Mouse (Mus musculus) activated CD4-positive, CD25-positive, alpha-beta regulatory T cell, adult 4 months (primary cell): ENCODE data around the gene Gm11060. TPM values are rescaled to one million over a fixed set of nuclear protein-coding genes. Genes with fewer than 3 reads are reported as not detected.

Source experiments
- ATAC-seq: one replicate; pipeline ENCODE4 v1.8.0; 2017
- polyA plus RNA-seq, 2 experiments: library from polyadenylated mRNA; unstranded; fragments of 100-300 nt; shearing (Covaris generic); gene quantifications; one replicate each; pipeline ENCODE4 v1.2.1; 2017

The Gm11060 gene
- polyA plus RNA-seq, 2 experiments from 2014 or later = not detected

DNA sequence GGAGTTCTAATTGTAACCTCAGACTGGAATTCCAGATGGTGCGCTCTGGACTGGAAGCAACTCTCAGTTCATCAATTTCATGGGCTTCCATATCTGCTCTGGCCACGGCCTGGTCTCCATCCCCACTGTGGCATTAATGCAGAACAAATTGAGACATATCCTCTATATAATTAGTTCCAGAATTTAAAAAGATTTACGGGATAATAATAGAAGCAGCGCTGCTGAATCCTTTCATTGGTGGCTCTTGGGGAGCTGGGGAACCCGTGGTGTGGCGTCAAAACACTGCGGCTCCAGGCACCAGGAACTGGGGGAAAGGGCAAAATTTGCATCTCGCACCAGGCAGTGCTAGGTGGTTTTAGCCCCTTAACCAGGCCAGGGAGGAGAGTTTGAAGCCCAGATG lies 30.4 kb downstream of the Gm11060 start:
- ATAC-seq = no peak

GRCm38 (mm10) chr2:105122886-105123285 lies 31.1 kb downstream of the Gm11060 start:
- ATAC-seq = no peak

- no peak for ATAC-seq
Observed at GRCm38 (mm10) chr2:105123431-105123830, 31.6 kb downstream of the Gm11060 start.

DNA sequence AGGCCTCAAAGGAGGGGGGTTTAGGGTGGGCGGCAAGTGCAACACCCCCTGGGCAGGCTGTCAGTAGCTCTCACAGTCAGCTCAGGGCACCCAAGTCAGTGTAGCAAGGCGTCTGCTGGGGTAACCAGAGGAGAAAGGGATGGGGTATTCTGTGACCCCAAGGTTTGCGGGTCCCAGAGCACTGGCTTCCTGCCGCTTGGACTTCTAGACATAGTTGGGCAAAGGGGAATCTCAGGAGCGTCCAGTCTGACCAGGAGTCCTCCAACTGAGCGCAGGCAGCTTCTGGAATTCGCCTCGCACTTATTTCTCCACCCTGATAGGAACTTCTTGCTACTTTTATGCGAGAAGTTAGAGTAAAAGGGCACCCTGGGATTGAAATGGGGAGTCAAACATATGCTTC lies 32.1 kb downstream of the Gm11060 start:
- no peak for ATAC-seq

GRCm38 (mm10) chr2:105124391-105124790 lies 32.6 kb downstream of the Gm11060 start:
- no peak for ATAC-seq

GRCm38 (mm10) chr2:105125205-105125604 lies 33.4 kb downstream of the Gm11060 start:
- no peak for ATAC-seq

GRCm38 (mm10) chr2:105125641-105126040 lies 33.8 kb downstream of the Gm11060 start:
- no peak for ATAC-seq

- ATAC-seq = no peak
Observed at GRCm38 (mm10) chr2:105126279-105126678, 34.5 kb downstream of the Gm11060 start, which contains the start of gene Wt1. TSS of gene Wt1 (plus strand) at chr2:105126529.

- ATAC-seq = no peak
Observed at GRCm38 (mm10) chr2:105126691-105127530, 35.1 kb downstream of the Gm11060 start.

DNA sequence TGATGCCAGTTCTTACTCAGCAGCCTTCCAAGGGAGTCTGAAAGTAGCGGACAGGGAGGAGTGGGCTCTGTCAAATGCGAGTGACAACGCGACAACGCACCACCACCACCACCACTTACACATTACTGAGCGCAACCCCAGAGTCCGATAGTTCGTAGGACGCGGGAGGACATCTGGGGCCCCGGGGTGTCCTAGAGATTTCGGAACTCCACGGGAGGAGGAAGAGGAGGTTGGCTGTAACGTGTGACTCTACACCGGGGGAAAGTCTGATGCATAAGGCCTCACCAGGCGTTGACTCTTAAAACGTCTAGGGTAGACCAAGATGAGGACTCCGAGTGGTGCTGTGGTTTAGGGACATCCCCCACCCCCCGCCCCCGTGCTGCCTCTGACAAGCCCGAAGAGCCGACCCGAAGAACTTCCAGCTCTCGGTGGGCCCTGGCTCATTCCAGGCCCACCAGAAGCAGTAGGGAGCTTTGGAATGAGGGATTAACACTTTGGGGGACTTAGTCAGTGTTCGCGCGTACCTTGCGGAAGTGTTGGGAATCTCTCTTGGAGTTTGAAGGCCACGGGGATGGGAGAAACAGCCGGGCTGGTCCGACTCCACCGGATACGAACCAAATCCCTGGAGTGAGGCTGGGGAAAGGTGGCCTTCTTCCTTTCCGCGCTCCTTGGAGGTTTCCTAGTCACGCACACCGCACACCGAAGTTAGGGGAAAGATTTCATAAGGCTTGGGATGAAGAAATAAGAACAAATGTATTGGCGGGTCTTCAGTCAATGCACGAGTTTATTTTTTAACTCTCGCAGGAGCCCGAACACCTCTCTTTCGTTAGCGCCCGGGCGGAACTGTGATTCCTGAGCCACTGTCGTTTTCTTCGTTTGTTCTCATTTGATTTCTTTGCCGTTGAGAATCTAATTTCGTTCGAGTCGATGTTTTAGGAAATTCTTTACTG lies 36.0 kb downstream of the Gm11060 start:
- ATAC-seq = no peak

GRCm38 (mm10) chr2:105128564-105128963 lies 36.7 kb downstream of the Gm11060 start:
- ATAC-seq = no peak

GRCm38 (mm10) chr2:105130351-105131060 lies 38.7 kb downstream of the Gm11060 start:
- no peak for ATAC-seq

DNA sequence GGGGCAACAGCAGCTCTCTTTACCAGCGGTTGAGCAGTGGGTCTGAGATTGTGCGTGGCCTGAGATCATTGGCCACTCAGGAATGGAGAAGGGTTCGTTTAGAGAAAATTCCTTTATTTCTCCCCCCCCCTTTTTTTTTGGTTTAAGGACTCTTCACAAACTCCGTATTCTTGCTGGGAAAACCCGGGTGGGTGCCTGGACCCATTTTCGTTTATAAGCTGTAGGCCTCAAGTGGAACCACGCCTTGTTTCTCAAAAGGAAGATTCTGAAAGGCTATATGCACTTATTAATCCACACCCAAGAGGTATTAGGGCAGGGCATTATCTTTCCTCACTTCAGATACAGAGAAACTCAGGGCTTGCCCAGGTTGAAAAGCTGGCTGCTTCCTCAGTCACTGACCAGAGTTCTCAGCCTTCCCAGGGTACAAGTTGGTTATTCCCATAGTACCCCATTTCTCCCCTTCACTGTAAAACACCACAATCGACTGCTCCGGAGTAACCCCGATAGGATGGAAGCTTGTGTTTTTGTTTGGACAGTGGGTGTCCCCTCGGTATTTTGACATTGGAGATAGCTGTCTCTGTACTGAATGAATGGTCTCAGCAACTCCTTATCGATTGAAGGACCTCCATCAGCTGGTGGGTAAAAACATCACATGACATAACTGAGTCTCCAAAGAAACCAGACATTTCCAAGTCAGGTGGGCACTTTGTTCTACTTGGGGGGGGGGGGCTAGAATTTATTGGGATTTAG lies 39.4 kb downstream of the Gm11060 start:
- ATAC-seq = no peak

GRCm38 (mm10) chr2:105131811-105132100 lies 39.9 kb downstream of the Gm11060 start:
- no peak for ATAC-seq

DNA sequence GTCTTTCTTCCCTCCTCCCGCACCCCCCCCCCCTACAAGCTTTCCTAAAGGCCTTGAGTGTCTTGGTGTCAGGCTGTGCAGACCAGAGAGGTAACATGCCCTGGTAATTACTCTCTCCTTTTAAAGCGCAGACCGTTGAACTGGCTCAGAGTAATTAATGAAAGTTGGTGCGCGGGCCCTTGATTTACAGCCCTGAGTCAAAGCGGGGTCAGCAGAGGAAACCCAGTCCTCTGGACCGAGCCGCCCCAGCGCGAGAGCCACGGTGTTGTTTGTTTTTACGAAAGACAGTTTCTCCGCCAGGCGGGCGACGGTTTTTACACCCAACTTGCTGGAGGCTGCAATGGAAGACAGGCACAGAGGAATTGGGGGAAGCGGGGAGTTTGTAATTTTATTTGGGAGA lies 40.5 kb downstream of the Gm11060 start:
- no peak for ATAC-seq

DNA sequence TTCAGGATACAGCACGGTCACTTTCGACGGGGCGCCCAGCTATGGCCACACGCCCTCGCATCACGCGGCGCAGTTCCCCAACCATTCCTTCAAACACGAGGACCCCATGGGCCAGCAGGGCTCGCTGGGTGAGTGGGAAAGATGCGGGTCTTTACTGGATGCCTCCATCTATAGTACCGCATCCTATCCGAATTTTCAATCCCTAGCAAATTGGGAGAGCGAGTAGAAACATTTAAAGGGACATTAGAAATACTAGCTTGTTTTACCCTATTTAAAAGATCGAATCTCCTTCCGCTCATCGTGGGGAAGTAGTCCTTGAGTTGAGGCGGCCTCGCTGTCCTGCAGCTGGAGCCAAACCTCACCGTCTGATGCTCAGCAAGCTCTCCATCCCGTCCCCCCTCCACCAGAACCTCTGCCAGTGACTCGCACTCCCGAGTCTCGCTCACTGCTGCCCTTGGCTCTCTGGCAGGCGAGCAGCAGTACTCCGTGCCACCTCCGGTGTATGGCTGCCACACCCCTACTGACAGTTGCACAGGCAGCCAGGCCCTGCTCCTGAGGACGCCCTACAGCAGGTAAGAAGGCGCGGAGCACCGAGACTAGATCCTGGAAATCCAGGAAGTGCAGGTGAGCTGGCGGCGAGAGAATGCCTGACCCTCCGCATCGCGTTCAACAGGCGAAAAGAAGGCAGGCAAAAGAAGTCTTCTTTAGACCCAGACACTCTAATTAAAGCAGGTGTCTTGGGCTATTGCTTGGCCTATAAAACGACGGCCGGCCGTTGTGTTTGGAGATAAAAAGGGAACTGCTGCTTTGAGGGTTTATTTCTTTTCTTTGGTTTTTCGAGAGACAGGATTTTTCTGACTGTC lies 41.3 kb downstream of the Gm11060 start:
- ATAC-seq = no peak

DNA sequence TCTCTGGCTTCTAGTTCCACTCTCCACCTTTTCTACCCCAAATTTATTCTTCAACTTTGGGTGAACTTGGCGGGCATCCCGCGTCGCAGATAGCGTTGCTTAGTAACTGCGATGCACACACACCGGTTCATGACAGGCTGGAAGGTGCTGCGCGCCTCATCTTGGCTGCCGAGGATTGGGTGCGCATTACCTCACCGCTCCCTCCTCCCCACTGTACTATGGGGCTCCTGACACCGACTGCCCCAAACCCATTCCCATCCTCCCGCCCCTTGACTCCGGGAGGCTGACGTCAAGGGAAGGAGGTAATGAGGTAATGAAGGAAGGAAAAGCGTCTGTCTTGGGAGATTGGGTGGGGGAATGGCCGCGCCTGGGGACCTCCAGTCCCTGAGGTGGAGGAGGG lies 42.5 kb downstream of the Gm11060 start:
- ATAC-seq = no peak

DNA sequence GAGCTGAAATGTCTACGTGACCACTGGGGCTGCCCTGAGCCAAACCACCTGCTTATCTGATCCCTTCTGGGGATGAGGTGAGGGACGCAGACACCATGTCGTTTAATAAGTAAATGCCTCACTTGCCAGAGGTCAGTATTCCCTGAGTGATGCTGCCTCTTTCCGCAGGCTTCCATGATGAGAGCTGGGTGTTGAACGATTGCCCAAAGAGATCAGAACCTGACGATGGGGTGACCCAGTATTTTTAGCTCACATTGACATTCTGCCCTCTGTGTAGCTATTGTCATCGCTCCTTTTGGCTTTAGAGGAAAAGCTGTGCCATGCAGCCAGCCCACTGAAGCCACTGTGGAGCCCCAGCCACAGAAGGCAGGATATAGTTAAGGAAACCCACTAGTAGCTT lies 47.7 kb downstream of the Gm11060 start:
- no peak for ATAC-seq

GRCm38 (mm10) chr2:105141371-105141770 lies 49.6 kb downstream of the Gm11060 start:
- ATAC-seq = no peak
